Mouse (Mus musculus) forebrain, embryonic 16.5 days (tissue): ENCODE measurements around the gene Ap1s2. TPM values are rescaled to one million over a fixed set of nuclear protein-coding genes. Genes with fewer than 3 reads are reported as not detected.

Source experiments
- ATAC-seq: fragments of 200-750 bp; cut with Nextera tagmentation; 2 replicates; pipeline ENCODE4 v1.8.0; 2017; ENCODE audit warnings: mild to moderate bottlenecking, moderate library complexity
- H3K27ac ChIP-seq: fragments of 300-500 bp; sonication (generic); 2 replicates; pipeline ENCODE4 v1.5.1; 2014; ENCODE audit warnings: low read length, control low read depth
- H3K27me3 ChIP-seq: fragments of 300-500 bp; sonication (generic); replicated peaks from 2 replicates; pipeline ENCODE4 v1.6.1; 2014; ENCODE audit warnings: low read length; ENCODE audit not compliant: control insufficient read depth, insufficient read depth
- H3K36me3 ChIP-seq: fragments of 300-500 bp; sonication (generic); 2 replicates; pipeline ENCODE4 v1.6.1; 2014; ENCODE audit not compliant: control insufficient read depth, insufficient read depth
- H3K4me1 ChIP-seq: fragments of 300-500 bp; sonication (generic); replicated peaks from 2 replicates; pipeline ENCODE4 v1.6.1; 2014; ENCODE audit warnings: low read length; ENCODE audit not compliant: control insufficient read depth, insufficient read depth
- H3K4me2 ChIP-seq: fragments of 300-500 bp; sonication (generic); 2 replicates; pipeline ENCODE4 v1.6.1; 2014; ENCODE audit warnings: mild to moderate bottlenecking, low read length, control low read depth
- H3K4me3 ChIP-seq: fragments of 300-500 bp; sonication (generic); replicated peaks from 2 replicates; pipeline ENCODE4 v1.5.1; 2014; ENCODE audit warnings: mild to moderate bottlenecking, low read length, control low read depth
- H3K9ac ChIP-seq: fragments of 300-500 bp; sonication (generic); replicated peaks from 2 replicates; pipeline ENCODE4 v1.6.1; 2014; ENCODE audit warnings: low read depth, low read length, control low read depth
- H3K9me3 ChIP-seq: fragments of 300-500 bp; sonication (generic); 2 replicates; pipeline ENCODE4 v1.6.1; 2016; ENCODE audit warnings: low read length; ENCODE audit not compliant: control insufficient read depth
- WGBS: fragments of 180-500 bp; shearing (Covaris S2); extraction: QIAGEN DNeasy Blood & Tissue Kit; methylation state at CpG from one replicate; pipeline ENCODE4 v1.1.7; 2014; 5-methylcytosine and 5-hydroxymethylcytosine counted together
- polyA plus RNA-seq: library from polyadenylated mRNA; unstranded; fragments of >200 nt; fragmentation: Nextera tagmentation; extraction: Ambion mirVana; gene quantifications from 2 replicates; pipeline ENCODE4 v1.2.1, GENCODE M21; 2015

Ap1s2 gene
- polyA plus RNA-seq: 128 and 130 TPM in 2 replicates

DNA sequence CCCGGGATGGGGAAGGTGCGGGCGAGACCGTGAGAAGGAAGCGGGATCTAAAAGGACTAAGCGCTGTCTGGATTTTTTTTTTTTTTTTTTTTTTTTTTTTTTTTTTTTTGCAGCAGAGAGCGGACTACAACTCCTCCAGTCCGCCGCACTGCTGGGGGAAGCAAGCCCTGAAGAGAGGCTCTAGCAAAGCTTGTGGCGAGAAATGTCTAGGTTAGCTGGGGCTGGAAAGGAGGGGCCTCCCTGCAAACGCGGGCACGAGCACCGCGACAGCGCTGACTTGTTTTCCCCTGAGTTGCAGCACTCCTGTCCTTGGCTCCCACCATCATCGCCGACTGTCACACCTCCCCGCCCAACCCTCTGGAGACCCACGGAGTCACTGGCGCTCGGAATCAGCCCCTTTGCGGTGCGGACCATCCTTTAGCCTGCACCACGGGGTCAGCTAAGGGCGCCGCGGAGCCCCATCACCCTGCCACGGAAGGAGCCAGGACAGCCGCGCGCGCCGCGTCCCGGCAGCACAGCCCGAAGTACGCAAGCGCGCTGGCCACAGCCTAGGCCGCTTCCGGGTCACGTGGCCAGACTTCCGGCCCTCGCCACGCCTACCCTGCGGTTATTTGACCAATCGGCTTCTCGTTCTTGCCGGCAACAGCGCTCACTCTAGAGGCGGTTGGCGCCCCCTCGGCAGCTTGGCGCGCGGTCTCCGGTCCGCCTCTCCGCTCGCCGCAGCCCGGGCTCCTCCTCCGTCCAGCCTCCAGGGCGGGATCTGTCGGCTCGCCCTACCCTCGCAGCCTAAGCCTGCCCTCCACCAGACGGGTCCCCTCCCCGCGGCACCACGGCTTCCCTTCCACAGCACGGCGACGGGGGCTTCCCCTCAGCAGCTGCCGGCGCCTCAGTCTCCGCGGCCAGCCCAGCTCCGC lies at the start of gene Ap1s2:
TSS of gene Ap1s2 (plus strand) at position 681 of the 914 bp plus-strand sequence.
- peak within 1 kb of the TSS; percentile 67 for H3K4me3 ChIP-seq
- peak within 1 kb of the TSS; percentile 92 for H3K27ac ChIP-seq
- ATAC-seq: peak; percentile 99
- H3K4me2 ChIP-seq: peak within 1 kb of the TSS; percentile 58
- H3K4me1 ChIP-seq: no peaks in the 10 kb centered on the region
- H3K9me3 ChIP-seq: no peaks in the 10 kb centered on the region
- peak within 1 kb of the TSS; percentile 70 for H3K9ac ChIP-seq
- WGBS: 20% methylated on average over 59 of the region's 80 CpGs
- no peaks in the 10 kb centered on the region for H3K27me3 ChIP-seq
- H3K36me3 ChIP-seq: no peaks in the 10 kb centered on the region

DNA sequence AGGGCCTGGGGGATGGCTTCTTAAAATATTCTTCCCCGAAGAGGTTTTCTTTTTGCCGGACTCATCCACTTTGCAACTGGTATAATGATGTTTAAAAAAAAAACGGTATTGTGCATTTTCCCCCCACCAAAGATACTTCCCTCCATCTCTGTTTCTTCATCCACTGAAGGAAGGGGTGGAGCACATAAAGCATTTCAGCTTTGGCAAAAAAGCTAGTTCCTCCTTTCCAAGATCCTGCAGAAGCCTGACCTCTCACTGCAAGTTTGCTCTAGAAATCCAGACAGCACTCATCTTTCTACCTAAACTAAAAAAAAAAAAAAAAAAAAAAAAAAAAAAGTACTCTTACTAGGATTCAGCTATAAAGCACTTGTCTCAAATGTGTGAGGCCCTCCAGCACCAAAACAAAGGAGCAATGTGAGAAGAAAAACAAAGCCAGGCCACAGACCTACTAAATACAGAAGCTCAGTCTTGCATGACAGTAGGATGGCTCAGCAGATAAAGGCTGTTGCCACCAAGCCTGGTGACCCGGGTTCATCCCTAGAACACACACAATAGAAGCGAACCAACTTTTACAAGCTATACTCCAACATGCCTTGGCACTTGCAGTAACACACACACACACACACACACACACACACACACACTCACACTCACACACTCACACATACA lies 41.0 kb upstream of the Ap1s2 start:
- no peak overlapping the region for H3K27ac ChIP-seq
- 51% methylated on average over 5 of the region's 5 CpGs for WGBS

GRCm38 (mm10) chrX:163868659-163869278 lies 40.0 kb upstream of the Ap1s2 start:
- H3K9ac ChIP-seq: no peak overlapping the region
- H3K27ac ChIP-seq: no peak overlapping the region
- no peaks in the 10 kb centered on the region for H3K4me1 ChIP-seq
- H3K27me3 ChIP-seq: no peaks in the 10 kb centered on the region
- no peaks in the 10 kb centered on the region for H3K9me3 ChIP-seq
- no peaks in the 10 kb centered on the region for H3K36me3 ChIP-seq
- H3K4me3 ChIP-seq: no peak overlapping the region
- H3K4me2 ChIP-seq: no peak overlapping the region
- ATAC-seq: no peak
- 82% methylated on average over 11 of the region's 11 CpGs for WGBS

More for the DNA sequence above, 41.0 kb upstream of the Ap1s2 start:
- Histone ChIP-seq H3K4me2 (no peak overlapping the region), H3K9ac (no peak overlapping the region), H3K9me3 (no peaks in the 10 kb centered on the region), H3K4me1 (no peaks in the 10 kb centered on the region), H3K4me3 (no peak overlapping the region), H3K36me3 (no peaks in the 10 kb centered on the region), H3K27me3 (no peaks in the 10 kb centered on the region; the same call in 1 of the 2 replicates)
- ATAC-seq: no peak

- WGBS: 83% methylated on average over 3 of the region's 3 CpGs
- no peak for ATAC-seq
- no peak overlapping the region for H3K4me3 ChIP-seq
Measured at GRCm38 (mm10) chrX:163875932-163876331, 32.9 kb upstream of the Ap1s2 start.

DNA sequence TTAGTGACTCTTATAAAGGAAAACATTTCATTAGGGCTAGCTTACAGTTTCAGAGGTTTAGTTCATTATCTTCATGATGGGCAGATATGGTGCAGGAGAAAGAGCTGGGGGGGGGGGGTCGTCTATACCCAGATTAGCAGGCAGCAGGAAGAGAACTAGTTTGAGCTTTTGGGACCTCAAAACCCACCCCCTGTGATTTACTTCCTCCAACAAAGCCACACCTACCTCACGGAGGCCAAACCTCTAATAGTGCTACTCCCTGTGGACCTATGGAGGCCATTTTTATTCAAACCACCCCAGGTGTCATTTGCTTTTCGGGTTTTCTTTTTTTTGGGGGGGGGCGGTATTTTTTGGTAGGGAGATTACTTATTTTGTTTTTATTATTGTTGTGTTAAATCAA lies 32.2 kb upstream of the Ap1s2 start:
- no peak overlapping the region for H3K27ac ChIP-seq
- WGBS: 52% methylated on average over 4 of the region's 4 CpGs

More at GRCm38 (mm10) chrX:163875932-163876331, 32.9 kb upstream of the Ap1s2 start:
- H3K4me1 ChIP-seq: no peaks in the 10 kb centered on the region
- no peaks in the 10 kb centered on the region for H3K36me3 ChIP-seq
- no peak overlapping the region for H3K9ac ChIP-seq
- no peaks in the 10 kb centered on the region for H3K27me3 ChIP-seq
- no peak overlapping the region for H3K27ac ChIP-seq
- H3K9me3 ChIP-seq: no peaks in the 10 kb centered on the region
- H3K4me2 ChIP-seq: no peak overlapping the region

GRCm38 (mm10) chrX:163879039-163879438 lies 29.8 kb upstream of the Ap1s2 start:
- Histone ChIP-seq H3K4me3 (no peak overlapping the region), H3K4me1 (no peaks in the 10 kb centered on the region), H3K27ac (no peak overlapping the region), H3K27me3 (no peaks in the 10 kb centered on the region), H3K9me3 (no peaks in the 10 kb centered on the region), H3K36me3 (no peaks in the 10 kb centered on the region), H3K9ac (no peak overlapping the region), H3K4me2 (no peak overlapping the region)
- ATAC-seq: no peak
- WGBS: 76% methylated on average over 6 of the region's 6 CpGs

More for the DNA sequence above, 32.2 kb upstream of the Ap1s2 start:
- H3K9ac ChIP-seq: no peak overlapping the region
- no peaks in the 10 kb centered on the region for H3K36me3 ChIP-seq
- H3K4me1 ChIP-seq: no peaks in the 10 kb centered on the region
- ATAC-seq: no peak
- no peaks in the 10 kb centered on the region for H3K27me3 ChIP-seq
- no peak overlapping the region for H3K4me3 ChIP-seq
- no peaks in the 10 kb centered on the region for H3K9me3 ChIP-seq
- H3K4me2 ChIP-seq: no peak overlapping the region

GRCm38 (mm10) chrX:163879461-163879860 lies 29.4 kb upstream of the Ap1s2 start:
- H3K4me3 ChIP-seq: no peak overlapping the region
- H3K36me3 ChIP-seq: no peaks in the 10 kb centered on the region
- no peak overlapping the region for H3K27ac ChIP-seq
- H3K9ac ChIP-seq: no peak overlapping the region
- WGBS: 62% methylated on average over 5 of the region's 5 CpGs
- H3K4me2 ChIP-seq: no peak overlapping the region
- H3K9me3 ChIP-seq: no peaks in the 10 kb centered on the region
- ATAC-seq: no peak
- no peaks in the 10 kb centered on the region for H3K27me3 ChIP-seq
- H3K4me1 ChIP-seq: no peaks in the 10 kb centered on the region

GRCm38 (mm10) chrX:163885539-163885981 lies 23.3 kb upstream of the Ap1s2 start:
- Histone ChIP-seq H3K9ac (no peak overlapping the region), H3K27me3 (no peaks in the 10 kb centered on the region), H3K4me1 (no peaks in the 10 kb centered on the region), H3K4me3 (no peak overlapping the region), H3K27ac (no peak overlapping the region), H3K4me2 (no peak overlapping the region), H3K9me3 (no peaks in the 10 kb centered on the region), H3K36me3 (no peaks in the 10 kb centered on the region)
- peak; percentile 94 for ATAC-seq
- 29% methylated on average over 4 of the region's 4 CpGs for WGBS

- H3K27me3 ChIP-seq: no peaks in the 10 kb centered on the region
- WGBS: 89% methylated on average over 1 of the region's 1 CpGs
- no peak overlapping the region for H3K9ac ChIP-seq
- H3K4me3 ChIP-seq: no peak overlapping the region
- no peaks in the 10 kb centered on the region for H3K36me3 ChIP-seq
- no peaks in the 10 kb centered on the region for H3K9me3 ChIP-seq
- no peak for ATAC-seq
- no peaks in the 10 kb centered on the region for H3K4me1 ChIP-seq
- no peak overlapping the region for H3K27ac ChIP-seq
- H3K4me2 ChIP-seq: no peak overlapping the region
Measured at GRCm38 (mm10) chrX:163897354-163897753, 11.5 kb upstream of the Ap1s2 start.
